Mouse (Mus musculus) forebrain, embryonic 13.5 days (tissue): ENCODE data around the gene Arcn1. TPM values are rescaled to one million over a fixed set of nuclear protein-coding genes. Genes with fewer than 3 reads are reported as not detected.

Experiments used
- ATAC-seq: fragments of 200-750 bp; cut with Nextera tagmentation; 2 replicates; pipeline ENCODE4 v1.8.0; 2017
- H3K27ac ChIP-seq: fragments of 300-500 bp; sonication (generic); 2 replicates; pipeline ENCODE4 v1.5.1; 2015; ENCODE audit warnings: inconsistent platforms, mild to moderate bottlenecking, moderate library complexity
- H3K27me3 ChIP-seq: fragments of 300-500 bp; sonication (generic); 2 replicates; pipeline ENCODE4 v1.6.1; 2015; ENCODE audit warnings: mild to moderate bottlenecking, inconsistent platforms
- H3K36me3 ChIP-seq: fragments of 300-500 bp; sonication (generic); 2 replicates; pipeline ENCODE4 v1.6.1; 2015; ENCODE audit warnings: mild to moderate bottlenecking, inconsistent platforms; ENCODE audit not compliant: poor library complexity, severe bottlenecking
- H3K4me1 ChIP-seq: fragments of 300-500 bp; sonication (generic); 2 replicates; pipeline ENCODE4 v1.6.1; 2015; ENCODE audit warnings: inconsistent platforms
- H3K4me2 ChIP-seq: fragments of 300-500 bp; sonication (generic); 2 replicates; pipeline ENCODE4 v1.6.1; 2015; ENCODE audit warnings: inconsistent platforms, mild to moderate bottlenecking, moderate library complexity
- H3K4me3 ChIP-seq: fragments of 300-500 bp; sonication (generic); 2 replicates; pipeline ENCODE4 v1.5.1; 2015; ENCODE audit warnings: mild to moderate bottlenecking, inconsistent platforms
- H3K9ac ChIP-seq: fragments of 300-500 bp; sonication (generic); 2 replicates; pipeline ENCODE4 v1.6.1; 2015; ENCODE audit warnings: mild to moderate bottlenecking, inconsistent platforms
- H3K9me3 ChIP-seq: fragments of 300-500 bp; sonication (generic); replicated peaks from 2 replicates; pipeline ENCODE4 v1.6.1; 2016; ENCODE audit warnings: inconsistent platforms
- WGBS: fragments of 180-500 bp; shearing (Covaris S2); methylation state at CpG from one replicate; pipeline ENCODE4 v1.1.7; 2015; 5-methylcytosine and 5-hydroxymethylcytosine counted together
- polyA plus RNA-seq: library from polyadenylated mRNA; unstranded; fragments of >200 nt; fragmentation: Nextera tagmentation; extraction: Ambion mirVana; gene quantifications from 2 replicates; pipeline ENCODE4 v1.2.1, GENCODE M21; 2015

Gene Arcn1
- polyA plus RNA-seq, 1 experiment from 2014 or later, result 132 TPM

GRCm38 (mm10) chr9:44724223-44724622 is 43.4 kb downstream of the Arcn1 start:
- Histone ChIP-seq H3K27ac (peak overlapping the region; percentile 68), H3K4me1 (peaks cover 68% of the 10 kb centered on the region)
- 55% methylated on average over 6 of the region's 6 CpGs for WGBS

DNA sequence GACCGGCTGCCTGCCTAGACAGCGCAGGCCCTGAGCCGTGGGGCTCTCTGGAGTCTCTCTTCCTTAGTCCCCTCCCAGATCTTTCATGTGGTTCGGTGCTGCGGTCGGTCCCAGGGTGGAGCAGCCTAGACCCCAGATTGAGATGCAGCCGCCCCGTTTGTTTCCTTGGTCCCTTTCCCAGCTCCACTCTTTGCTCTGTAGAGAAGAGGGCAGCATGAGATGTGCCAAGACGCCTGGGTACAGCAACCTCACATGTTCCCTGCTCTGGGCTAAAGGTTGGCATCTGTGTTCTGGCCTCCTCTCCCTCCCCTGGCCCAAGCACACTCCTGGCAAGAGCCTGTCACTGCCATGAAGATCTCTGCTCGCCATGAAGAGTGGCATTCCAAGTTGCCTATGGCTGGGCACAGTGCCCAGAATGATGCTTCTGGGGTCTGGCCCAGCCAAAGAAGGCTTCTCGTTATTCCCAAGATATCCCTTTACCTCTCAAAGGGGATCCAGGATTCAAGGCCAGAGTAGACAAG is 44.1 kb downstream of the Arcn1 start:
- no peak overlapping the region for H3K4me3 ChIP-seq
- H3K27me3 ChIP-seq, result no peaks in the 10 kb centered on the region
- peaks cover 74% of the 10 kb centered on the region for H3K4me1 ChIP-seq
- peak overlapping the region; percentile 68 for H3K27ac ChIP-seq
- WGBS, result 63% methylated on average over 11 of the region's 11 CpGs
- no peaks in the 10 kb centered on the region for H3K36me3 ChIP-seq
- H3K9ac ChIP-seq, result no peak overlapping the region
- no peak for ATAC-seq
- H3K4me2 ChIP-seq, result no peak overlapping the region
- H3K9me3 ChIP-seq, result no peaks in the 10 kb centered on the region

More at GRCm38 (mm10) chr9:44724223-44724622, 43.4 kb downstream of the Arcn1 start:
- no peak for ATAC-seq
- Histone ChIP-seq H3K27me3 (no peaks in the 10 kb centered on the region), H3K9ac (no peak overlapping the region), H3K36me3 (no peaks in the 10 kb centered on the region), H3K4me3 (no peak overlapping the region), H3K4me2 (no peak overlapping the region), H3K9me3 (no peaks in the 10 kb centered on the region)

GRCm38 (mm10) chr9:44723008-44723407 is 44.6 kb downstream of the Arcn1 start:
- H3K4me1 ChIP-seq, result peaks cover 78% of the 10 kb centered on the region
- H3K27ac ChIP-seq, result peak overlapping the region; percentile 68
- H3K4me2 ChIP-seq, result no peak overlapping the region
- 54% methylated on average over 7 of the region's 7 CpGs for WGBS
- no peaks in the 10 kb centered on the region for H3K27me3 ChIP-seq
- no peak overlapping the region for H3K4me3 ChIP-seq
- 0 out of 2 replicates have a peak, but pooled peaks cover under 1% of the 10 kb centered on the region for H3K36me3 ChIP-seq
- no peak for ATAC-seq
- no peak overlapping the region for H3K9ac ChIP-seq
- no peaks in the 10 kb centered on the region for H3K9me3 ChIP-seq

DNA sequence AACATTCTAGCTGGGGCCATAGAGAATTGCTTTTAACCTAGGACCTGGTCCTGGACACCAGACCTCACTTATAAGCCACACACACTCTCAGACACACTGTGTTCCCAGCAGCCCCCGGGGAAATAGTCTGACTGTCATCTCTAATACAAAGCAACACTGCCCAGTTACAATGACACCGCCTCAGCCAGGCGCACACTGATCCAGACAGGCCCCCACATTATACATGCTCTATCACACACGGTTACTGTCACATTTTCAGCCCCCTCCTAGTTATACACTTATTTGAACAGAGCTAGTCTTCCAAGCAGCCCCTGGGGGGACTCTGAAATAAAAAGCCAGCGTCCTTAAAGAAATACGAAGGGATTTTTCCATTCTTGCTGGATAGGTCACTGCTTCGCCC is 45.1 kb downstream of the Arcn1 start:
- WGBS, result 74% methylated on average over 7 of the region's 7 CpGs
- Histone ChIP-seq H3K4me1 (peaks cover 83% of the 10 kb centered on the region), H3K36me3 (0 out of 2 replicates have a peak, but pooled peaks cover 4% of the 10 kb centered on the region)

GRCm38 (mm10) chr9:44721877-44722186 is 45.8 kb downstream of the Arcn1 start:
- Histone ChIP-seq H3K9me3 (no peaks in the 10 kb centered on the region), H3K36me3 (peaks cover 11% of the 10 kb centered on the region), H3K27me3 (no peaks in the 10 kb centered on the region), H3K27ac (peak overlapping the region; percentile 40; the same call in 1 of the 2 replicates), H3K4me3 (peak overlapping the region; percentile 82; the same call in 1 of the 2 replicates), H3K4me2 (peak overlapping the region; percentile 90), H3K9ac (peak overlapping the region; percentile 89; the same call in 1 of the 2 replicates), H3K4me1 (peaks cover 78% of the 10 kb centered on the region)
- ATAC-seq, result no peak
- WGBS, result 88% methylated on average over 3 of the region's 3 CpGs

More for the DNA sequence above, 45.1 kb downstream of the Arcn1 start:
- no peaks in the 10 kb centered on the region for H3K9me3 ChIP-seq
- H3K27me3 ChIP-seq, result no peaks in the 10 kb centered on the region
- no peak overlapping the region for H3K4me3 ChIP-seq
- no peak for ATAC-seq
- H3K9ac ChIP-seq, result no peak overlapping the region
- H3K4me2 ChIP-seq, result no peak overlapping the region
- H3K27ac ChIP-seq, result peak overlapping the region; percentile 68; the same call in 1 of the 2 replicates

GRCm38 (mm10) chr9:44721154-44721876 is 46.3 kb downstream of the Arcn1 start:
- H3K4me3 ChIP-seq, result peak overlapping the region; percentile 82
- H3K27ac ChIP-seq, result peak overlapping the region; percentile 79
- H3K36me3 ChIP-seq, result peaks cover 16% of the 10 kb centered on the region
- ATAC-seq, result peak; percentile 86
- H3K27me3 ChIP-seq, result no peaks in the 10 kb centered on the region
- H3K4me1 ChIP-seq, result peaks cover 73% of the 10 kb centered on the region
- no peaks in the 10 kb centered on the region for H3K9me3 ChIP-seq
- peak overlapping the region; percentile 89 for H3K9ac ChIP-seq
- peak overlapping the region; percentile 90 for H3K4me2 ChIP-seq
- WGBS, result 1% methylated on average over 40 of the region's 40 CpGs

- Histone ChIP-seq H3K36me3 (peaks cover 24% of the 10 kb centered on the region), H3K27me3 (no peaks in the 10 kb centered on the region), H3K4me2 (peak overlapping the region; percentile 90), H3K27ac (peak overlapping the region; percentile 79), H3K9ac (peak overlapping the region; percentile 89), H3K9me3 (no peaks in the 10 kb centered on the region), H3K4me3 (peak overlapping the region; percentile 82), H3K4me1 (peaks cover 65% of the 10 kb centered on the region)
- 11% methylated on average over 9 of the region's 9 CpGs for WGBS
- peak; percentile 52 for ATAC-seq
Observed at GRCm38 (mm10) chr9:44720358-44721153, 47.1 kb downstream of the Arcn1 start.

DNA sequence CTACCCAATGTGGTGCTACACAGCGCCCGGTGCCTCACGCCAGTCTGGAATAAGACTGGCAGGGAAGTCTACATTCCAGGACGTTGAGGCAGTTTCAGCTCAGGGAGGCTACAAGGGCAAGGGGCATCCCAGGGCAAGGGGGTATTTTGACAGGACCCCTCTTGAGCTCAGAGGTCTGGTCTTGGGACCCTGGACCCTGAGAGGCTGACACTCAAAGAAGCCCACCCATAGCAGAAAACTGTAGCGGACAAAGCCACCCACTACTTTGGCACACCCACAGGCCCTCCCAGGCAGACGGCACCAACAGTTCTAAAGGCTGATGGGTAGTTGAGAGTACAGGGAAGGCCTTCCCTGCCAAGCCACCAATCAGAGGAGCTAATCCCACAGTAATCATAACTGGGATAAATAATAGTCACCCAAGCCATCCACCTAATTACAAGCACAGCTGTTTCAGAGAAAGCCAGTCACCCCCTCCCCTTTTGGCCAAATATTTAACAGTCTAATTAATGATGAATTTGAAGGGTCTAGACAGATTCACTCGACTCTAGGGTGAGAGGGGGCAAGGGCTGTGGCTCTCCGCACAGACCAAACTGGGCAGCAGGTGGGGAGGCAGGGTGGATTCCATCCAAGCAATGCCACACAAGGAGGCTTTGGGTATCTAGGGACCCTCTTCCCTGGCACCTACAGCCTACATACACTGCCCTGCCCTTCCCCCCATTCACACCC is 47.9 kb downstream of the Arcn1 start:
- H3K27me3 ChIP-seq, result no peaks in the 10 kb centered on the region
- H3K27ac ChIP-seq, result peak overlapping the region; percentile 79
- peak overlapping the region; percentile 82 for H3K4me3 ChIP-seq
- peak overlapping the region; percentile 90 for H3K4me2 ChIP-seq
- H3K36me3 ChIP-seq, result peaks cover 31% of the 10 kb centered on the region
- ATAC-seq, result peak; percentile 23; the same call in 1 of the 2 replicates
- 58% methylated on average over 8 of the region's 8 CpGs for WGBS
- H3K4me1 ChIP-seq, result peaks cover 57% of the 10 kb centered on the region
- no peaks in the 10 kb centered on the region for H3K9me3 ChIP-seq
- peak overlapping the region; percentile 89 for H3K9ac ChIP-seq

DNA sequence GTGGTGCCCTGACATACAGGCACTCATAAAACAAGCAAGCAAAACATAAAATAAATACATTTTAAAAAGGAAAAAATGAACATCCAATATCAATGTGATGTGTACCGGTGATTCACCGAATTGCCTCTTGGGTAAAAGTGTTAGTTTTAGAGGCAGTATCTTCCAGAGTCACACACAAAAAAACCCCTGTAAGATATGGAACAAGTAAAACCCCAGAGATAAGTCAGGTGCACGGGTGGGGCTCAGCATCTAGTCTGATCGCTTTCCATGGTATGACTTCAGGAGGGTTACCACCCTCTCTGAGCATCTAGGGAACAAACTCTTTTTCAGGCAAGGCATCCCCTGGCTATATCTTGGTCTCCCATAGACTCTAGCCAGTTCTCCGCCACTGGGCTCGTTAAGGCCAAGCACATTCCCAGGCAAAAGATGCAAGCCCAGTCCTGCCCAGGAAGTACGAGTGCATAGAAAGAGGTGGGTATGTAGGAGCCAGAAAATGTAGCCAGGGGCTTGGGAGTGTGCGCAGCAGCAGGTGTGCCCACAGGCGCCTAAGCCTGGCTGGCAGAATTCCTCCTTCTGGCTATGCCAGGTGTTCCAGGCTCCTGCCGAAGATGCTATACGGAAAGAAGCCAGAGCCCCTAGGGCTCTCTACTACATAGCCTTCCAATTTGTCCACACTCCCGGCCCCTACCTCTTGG is 48.6 kb downstream of the Arcn1 start:
- Histone ChIP-seq H3K27ac (peak overlapping the region; percentile 49), H3K27me3 (no peaks in the 10 kb centered on the region), H3K4me3 (0 out of 2 replicates have a peak overlapping the region, but pooled peaks have one; percentile 82), H3K36me3 (peaks cover 35% of the 10 kb centered on the region), H3K9ac (peak overlapping the region; percentile 89), H3K4me2 (peak overlapping the region; percentile 90), H3K9me3 (no peaks in the 10 kb centered on the region), H3K4me1 (peaks cover 50% of the 10 kb centered on the region)
- no peak for ATAC-seq
- 81% methylated on average over 12 of the region's 12 CpGs for WGBS

GRCm38 (mm10) chr9:44717822-44718242 is 49.8 kb downstream of the Arcn1 start:
- peaks cover 47% of the 10 kb centered on the region for H3K36me3 ChIP-seq
- ATAC-seq, result no peak
- no peak overlapping the region for H3K4me2 ChIP-seq
- H3K27me3 ChIP-seq, result no peaks in the 10 kb centered on the region
- H3K4me3 ChIP-seq, result no peak overlapping the region
- 90% methylated on average over 10 of the region's 10 CpGs for WGBS
- no peaks in the 10 kb centered on the region for H3K9me3 ChIP-seq
- no peak overlapping the region for H3K27ac ChIP-seq
- no peak overlapping the region for H3K9ac ChIP-seq
- H3K4me1 ChIP-seq, result peaks cover 38% of the 10 kb centered on the region
